Mouse (Mus musculus): ENCODE measurements at regions not wholly inside any gene's neighbourhood (a gene's known extent, or its start where the extent isn't known, plus 50 kb on each side); places are given as distances from the start of the nearest gene placed in this dataset.

GRCm38 (mm10) chr8:8344661-8345060 lies 316.4 kb downstream of the Efnb2 start:
- Histone ChIP-seq H3K79me2 (ENCODE audit: control insufficient read depth, insufficient read depth) (no peaks in the 10 kb centered on the region), H3K27me3 (ENCODE audit: control insufficient read depth, insufficient read depth, insufficient read length) (no peaks in the 10 kb centered on the region), H3K79me3 (ENCODE audit: low read depth) (no peaks in the 10 kb centered on the region), H3K36me3 (ENCODE audit: control insufficient read depth, insufficient read depth) (no peaks in the 10 kb centered on the region), H3ac (ENCODE audit: control insufficient read depth, insufficient read length, low read depth) (no peak overlapping the region), H3K4me3 (ENCODE audit: insufficient read depth, poor library complexity, severe bottlenecking) (no peak overlapping the region)
- TF ChIP-seq MYOD1 (IDR thresholded peaks at IDR 0.05; ENCODE audit: control insufficient read depth, insufficient read length, low read depth): no peak
- TF ChIP-seq CTCF (IDR thresholded peaks at IDR 0.05; ENCODE audit: control insufficient read depth, insufficient read depth, insufficient read length): no peak
- TF ChIP-seq CEBPB (IDR thresholded peaks at IDR 0.05; ENCODE audit: low read depth): no peak
- no peak for TF ChIP-seq MYOG (IDR thresholded peaks at IDR 0.05; ENCODE audit: control insufficient read depth, extremely low read depth, insufficient read length)
- TF ChIP-seq USF1 (IDR thresholded peaks at IDR 0.05; ENCODE audit: low read depth): no peak
- TF ChIP-seq FOSL1 (IDR thresholded peaks at IDR 0.05; ENCODE audit: insufficient read depth, low read length, poor library complexity, severe bottlenecking): no peak
- TF ChIP-seq MAX (IDR thresholded peaks at IDR 0.05): no peak

DNA sequence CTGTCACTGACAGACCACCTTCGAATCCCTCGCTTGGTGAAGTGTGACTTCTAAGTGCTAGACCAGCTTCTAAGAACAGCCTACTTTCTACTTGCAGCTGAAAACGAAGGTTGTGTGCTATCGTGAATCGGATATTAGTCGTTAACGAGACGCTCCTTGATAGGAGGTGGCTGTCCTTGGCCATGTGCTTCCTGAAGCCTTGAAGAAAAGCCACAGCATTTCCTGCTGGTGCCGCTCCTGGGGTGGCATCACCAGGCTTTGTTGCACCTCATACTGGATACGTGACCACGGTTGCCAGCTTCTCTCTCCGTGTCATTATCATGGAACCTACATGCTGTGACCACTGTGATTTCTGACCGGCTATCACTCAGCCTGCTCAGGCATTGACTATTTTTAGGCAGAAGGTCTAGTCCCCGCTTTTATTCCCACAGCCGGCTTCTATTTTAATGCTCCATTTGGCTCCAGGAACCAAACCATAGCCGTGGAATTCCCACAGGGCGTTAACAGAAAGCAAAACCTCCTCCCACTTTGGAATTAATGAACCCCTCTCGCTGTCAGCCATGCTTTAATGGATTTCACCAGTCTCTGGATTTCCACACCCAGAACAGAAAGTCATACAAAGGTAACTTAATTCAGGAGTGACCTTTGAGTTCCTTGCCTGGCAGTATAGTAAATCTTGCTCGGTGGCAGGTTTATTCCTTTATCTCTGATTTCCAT lies 325.6 kb downstream of the Efnb2 start:
- no peaks in the 10 kb centered on the region for H3K79me2 ChIP-seq (ENCODE audit: control insufficient read depth, insufficient read depth)
- no peaks in the 10 kb centered on the region for H3K36me3 ChIP-seq (ENCODE audit: control insufficient read depth, insufficient read depth)
- TF ChIP-seq FOSL1 (IDR thresholded peaks at IDR 0.05; ENCODE audit: insufficient read depth, low read length, poor library complexity, severe bottlenecking) (no peak), MYOD1 (IDR thresholded peaks at IDR 0.05; ENCODE audit: control insufficient read depth, insufficient read length, low read depth) (no peak), MYOG (IDR thresholded peaks at IDR 0.05; ENCODE audit: control insufficient read depth, extremely low read depth, insufficient read length) (no peak), CEBPB (IDR thresholded peaks at IDR 0.05; ENCODE audit: low read depth) (no peak), USF1 (IDR thresholded peaks at IDR 0.05; ENCODE audit: low read depth) (no peak), CTCF (IDR thresholded peaks at IDR 0.05; ENCODE audit: control insufficient read depth, insufficient read depth, insufficient read length) (no peak), MAX (IDR thresholded peaks at IDR 0.05) (no peak)

GRCm38 (mm10) chr8:8334515-8334914 lies 326.5 kb downstream of the Efnb2 start:
- TF ChIP-seq MYOG (IDR thresholded peaks at IDR 0.05; ENCODE audit: control insufficient read depth, extremely low read depth, insufficient read length) (no peak), FOSL1 (IDR thresholded peaks at IDR 0.05; ENCODE audit: insufficient read depth, low read length, poor library complexity, severe bottlenecking) (no peak), MYOD1 (IDR thresholded peaks at IDR 0.05; ENCODE audit: control insufficient read depth, insufficient read length, low read depth) (no peak), USF1 (IDR thresholded peaks at IDR 0.05; ENCODE audit: low read depth) (no peak)
- no peaks in the 10 kb centered on the region for H3K79me2 ChIP-seq (ENCODE audit: control insufficient read depth, insufficient read depth)
- H3K4me3 ChIP-seq (ENCODE audit: insufficient read depth, poor library complexity, severe bottlenecking): no peak overlapping the region
- no peaks in the 10 kb centered on the region for H3K79me3 ChIP-seq (ENCODE audit: low read depth)
- no peaks in the 10 kb centered on the region for H3K36me3 ChIP-seq (ENCODE audit: control insufficient read depth, insufficient read depth)
- no peaks in the 10 kb centered on the region for H3K27me3 ChIP-seq (ENCODE audit: control insufficient read depth, insufficient read depth, insufficient read length)
- H3ac ChIP-seq (ENCODE audit: control insufficient read depth, insufficient read length, low read depth): no peak overlapping the region

More for the DNA sequence above, 325.6 kb downstream of the Efnb2 start:
- Histone ChIP-seq H3K79me3 (ENCODE audit: low read depth) (no peaks in the 10 kb centered on the region), H3K27me3 (ENCODE audit: control insufficient read depth, insufficient read depth, insufficient read length) (no peaks in the 10 kb centered on the region), H3K4me3 (ENCODE audit: insufficient read depth, poor library complexity, severe bottlenecking) (no peak overlapping the region), H3ac (ENCODE audit: control insufficient read depth, insufficient read length, low read depth) (no peak overlapping the region)

GRCm38 (mm10) chr8:8331249-8331648 lies 329.8 kb downstream of the Efnb2 start:
- H3K79me3 ChIP-seq (ENCODE audit: low read depth): no peaks in the 10 kb centered on the region
- TF ChIP-seq FOSL1 (IDR thresholded peaks at IDR 0.05; ENCODE audit: insufficient read depth, low read length, poor library complexity, severe bottlenecking): no peak
- no peak for TF ChIP-seq MYOD1 (IDR thresholded peaks at IDR 0.05; ENCODE audit: control insufficient read depth, insufficient read length, low read depth)
- no peak for TF ChIP-seq USF1 (IDR thresholded peaks at IDR 0.05; ENCODE audit: low read depth)
- TF ChIP-seq MYOG (IDR thresholded peaks at IDR 0.05; ENCODE audit: control insufficient read depth, extremely low read depth, insufficient read length): no peak
- TF ChIP-seq CEBPB (IDR thresholded peaks at IDR 0.05; ENCODE audit: low read depth): no peak
- no peak for TF ChIP-seq MAX (IDR thresholded peaks at IDR 0.05)
- no peak for TF ChIP-seq CTCF (IDR thresholded peaks at IDR 0.05; ENCODE audit: control insufficient read depth, insufficient read depth, insufficient read length)

GRCm38 (mm10) chr8:8328010-8328666 lies 332.9 kb downstream of the Efnb2 start:
- Histone ChIP-seq H3K79me2 (ENCODE audit: control insufficient read depth, insufficient read depth) (no peaks in the 10 kb centered on the region), H3ac (ENCODE audit: control insufficient read depth, insufficient read length, low read depth) (no peak overlapping the region), H3K4me3 (ENCODE audit: insufficient read depth, poor library complexity, severe bottlenecking) (no peak overlapping the region), H3K36me3 (ENCODE audit: control insufficient read depth, insufficient read depth) (no peaks in the 10 kb centered on the region), H3K27me3 (ENCODE audit: control insufficient read depth, insufficient read depth, insufficient read length) (no peaks in the 10 kb centered on the region), H3K79me3 (ENCODE audit: low read depth) (no peaks in the 10 kb centered on the region)
- TF ChIP-seq FOSL1 (IDR thresholded peaks at IDR 0.05; ENCODE audit: insufficient read depth, low read length, poor library complexity, severe bottlenecking) (no peak), MYOD1 (IDR thresholded peaks at IDR 0.05; ENCODE audit: control insufficient read depth, insufficient read length, low read depth) (peak; percentile 58), USF1 (IDR thresholded peaks at IDR 0.05; ENCODE audit: low read depth) (no peak), MYOG (IDR thresholded peaks at IDR 0.05; ENCODE audit: control insufficient read depth, extremely low read depth, insufficient read length) (no peak), CEBPB (IDR thresholded peaks at IDR 0.05; ENCODE audit: low read depth) (no peak)

More at GRCm38 (mm10) chr8:8331249-8331648, 329.8 kb downstream of the Efnb2 start:
- Histone ChIP-seq H3K4me3 (ENCODE audit: insufficient read depth, poor library complexity, severe bottlenecking) (no peak overlapping the region), H3ac (ENCODE audit: control insufficient read depth, insufficient read length, low read depth) (no peak overlapping the region), H3K36me3 (ENCODE audit: control insufficient read depth, insufficient read depth) (no peaks in the 10 kb centered on the region), H3K79me2 (ENCODE audit: control insufficient read depth, insufficient read depth) (no peaks in the 10 kb centered on the region), H3K27me3 (ENCODE audit: control insufficient read depth, insufficient read depth, insufficient read length) (no peaks in the 10 kb centered on the region)

All from C2C12 (cell line).